Mouse (Mus musculus): ENCODE measurements around the gene Foxj2.

Gene Foxj2

DNA sequence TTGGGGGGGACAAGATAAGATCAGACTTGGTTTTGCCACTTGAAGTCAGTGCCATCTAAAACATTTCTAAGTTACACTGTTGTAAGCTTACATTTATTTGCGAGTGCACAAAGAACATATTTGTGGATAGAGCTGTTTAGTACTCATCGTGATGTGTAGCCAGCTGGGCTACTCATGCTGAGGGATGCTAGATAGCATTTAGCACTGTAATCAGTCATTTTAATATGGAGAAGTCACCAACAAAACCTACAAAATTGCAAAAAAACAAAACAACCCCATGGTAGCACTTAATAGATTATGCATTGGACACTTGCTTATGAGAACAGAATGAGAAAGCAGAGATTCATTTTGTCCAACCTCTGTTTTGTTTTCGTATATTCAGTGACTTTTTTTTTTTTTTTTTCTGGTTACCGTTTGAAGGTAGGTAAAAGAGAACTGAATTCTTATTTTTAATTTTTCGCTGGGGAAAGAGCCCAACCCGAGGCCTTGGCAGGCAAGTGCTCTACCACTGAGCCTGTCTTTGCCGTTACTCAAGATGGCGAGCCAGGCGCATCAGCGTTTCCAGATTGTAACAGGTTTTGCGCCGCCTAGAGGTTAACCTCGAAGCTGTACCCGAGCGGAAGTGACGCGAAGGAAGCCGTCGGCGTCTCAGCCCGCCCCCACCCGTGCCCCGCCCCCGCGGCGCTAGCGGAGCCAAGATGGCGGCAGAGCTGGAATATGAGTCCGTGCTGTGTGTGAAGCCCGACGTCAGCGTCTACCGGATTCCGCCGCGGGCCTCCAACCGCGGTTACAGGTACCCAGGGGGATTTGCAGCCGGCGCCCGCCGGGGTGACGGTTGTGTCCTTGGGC is 54.4 kb downstream of the Foxj2 start, which contains the start of gene Necap1:
Gene Necap1, plus strand, starts transcription at position 604 of the 849 bp plus-strand sequence.
- in situ Hi-C loops (cut with MboI) = loop anchor here (5.0 kb wide), 1 partner anchor 62 kb away; no protein-coding TSS in a partner anchor

DNA sequence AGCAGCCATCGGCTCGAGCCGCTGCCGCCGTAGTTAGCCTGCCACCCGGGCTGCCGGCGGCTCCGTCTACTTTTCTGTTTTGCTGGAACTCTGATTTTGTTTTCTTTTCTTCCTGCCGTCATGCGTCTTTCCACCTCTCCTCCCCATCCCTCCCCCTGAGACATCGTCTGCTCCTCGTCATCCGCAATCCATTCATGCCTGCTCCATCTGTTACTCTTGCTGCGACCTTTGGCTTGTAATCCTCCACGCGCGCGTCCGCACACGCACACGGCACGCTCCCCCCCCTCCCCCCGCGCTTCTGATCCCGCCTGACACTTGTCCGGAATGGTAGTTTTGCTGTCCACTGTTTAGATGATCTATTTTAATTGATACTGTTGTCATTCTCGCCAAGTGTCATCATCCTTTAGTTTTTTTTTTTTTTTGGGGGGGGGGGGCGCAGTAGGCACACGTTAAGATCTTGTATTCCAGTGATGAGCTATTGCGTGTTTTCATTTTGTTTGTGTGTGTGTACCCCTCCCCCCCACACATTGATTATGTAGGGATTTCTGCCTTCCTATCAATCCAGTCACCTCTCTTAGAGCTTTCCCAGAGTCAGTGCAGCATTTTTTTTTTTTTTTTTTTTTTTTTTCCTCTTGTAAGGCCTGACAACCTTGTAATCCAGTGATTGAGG is 55.1 kb downstream of the Foxj2 start:
- in situ Hi-C loops (cut with MboI) = loop anchor here (5.0 to 25.0 kb wide), 3 partner anchors 63 to 1512 kb away; no protein-coding TSS in a partner anchor

GRCm38 (mm10) chr6:122879141-122879735 is 59.5 kb downstream of the Foxj2 start:
- in situ Hi-C loops (cut with MboI) = loop anchor here (25.0 kb wide), 2 partner anchors 1383 to 1508 kb away; no protein-coding TSS in a partner anchor

DNA sequence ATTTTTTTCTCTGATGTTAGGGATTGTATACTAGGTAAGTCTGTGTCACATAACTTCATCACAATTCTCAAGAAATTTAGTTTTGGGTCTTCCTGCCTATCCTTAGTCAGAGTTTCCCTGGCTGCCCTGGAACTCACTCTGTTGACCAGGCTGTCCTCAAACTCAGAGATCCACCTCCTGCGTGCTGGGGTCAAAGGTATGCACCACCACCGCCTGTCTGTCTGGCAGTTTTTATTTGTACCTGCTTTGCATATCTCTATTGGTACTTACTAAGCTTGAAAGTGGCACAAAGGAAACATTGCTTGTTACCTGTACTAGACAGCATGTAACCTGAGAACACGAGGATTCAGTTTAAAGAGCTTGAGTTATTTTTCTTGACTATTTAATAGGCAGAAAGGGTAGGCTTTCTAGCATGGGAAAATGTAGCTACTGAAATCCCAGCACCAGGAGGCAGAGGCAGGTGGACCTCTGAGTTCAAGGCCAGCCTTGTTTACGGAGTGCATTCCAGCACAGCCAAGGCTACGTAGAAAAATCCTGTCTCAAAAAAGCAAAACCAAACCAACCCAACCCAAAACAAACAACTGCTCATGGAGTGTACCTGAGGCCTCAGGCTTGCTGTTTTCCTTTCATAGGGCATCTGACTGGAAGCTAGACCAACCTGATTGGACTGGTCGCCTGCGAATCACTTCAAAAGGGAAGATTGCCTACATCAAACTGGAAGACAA is 60.2 kb downstream of the Foxj2 start:
- in situ Hi-C loops (cut with MboI) = loop anchor here (25.0 kb wide), 2 partner anchors 1382 to 1507 kb away; no protein-coding TSS in a partner anchor

DNA sequence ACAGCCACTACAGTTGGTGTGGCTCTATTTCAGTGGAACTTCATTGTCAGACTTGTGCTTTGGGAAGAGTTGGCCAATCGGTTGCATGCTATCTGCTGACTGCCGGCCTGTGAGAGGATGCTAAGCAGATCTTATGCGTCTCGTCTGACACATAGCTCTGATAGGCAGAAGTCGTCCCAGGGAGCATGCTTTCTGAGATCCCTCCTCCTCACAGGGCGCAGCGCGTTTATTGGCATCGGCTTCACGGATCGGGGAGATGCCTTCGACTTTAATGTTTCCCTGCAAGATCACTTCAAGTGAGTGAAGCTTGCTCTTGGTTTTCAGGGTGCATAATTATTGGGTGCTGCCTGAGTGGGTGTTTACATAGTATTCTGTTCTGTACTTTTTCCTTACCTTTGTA is 61.6 kb downstream of the Foxj2 start:
- in situ Hi-C loops (cut with MboI) = loop anchor here (25.0 kb wide), 2 partner anchors 1381 to 1506 kb away; no protein-coding TSS in a partner anchor

GRCm38 (mm10) chr6:122883603-122884002 is 63.9 kb downstream of the Foxj2 start:
- in situ Hi-C loops (cut with MboI) = loop anchor here (25.0 kb wide), 2 partner anchors 1379 to 1504 kb away; no protein-coding TSS in a partner anchor

DNA sequence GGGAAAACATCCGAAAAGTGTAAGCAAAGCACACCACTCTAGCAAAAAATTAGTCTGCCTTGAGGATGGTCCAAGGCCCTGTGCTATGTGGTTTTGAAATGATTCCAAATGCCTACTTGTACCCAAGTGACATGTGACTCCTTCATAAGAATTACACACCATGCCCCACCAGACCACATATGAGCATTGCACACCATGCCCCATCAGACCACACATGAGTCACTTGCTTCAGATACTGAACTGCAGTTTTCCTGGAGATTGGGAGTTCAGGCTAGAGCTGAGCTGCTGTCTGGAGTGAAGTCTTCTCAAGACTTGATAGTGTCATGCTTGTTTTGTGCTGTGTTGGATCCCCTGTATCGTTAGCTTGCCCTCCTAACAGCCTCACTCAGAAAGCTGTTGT is 69.9 kb downstream of the Foxj2 start:
- in situ Hi-C loops (cut with MboI) = loop anchor here (25.0 kb wide), 2 partner anchors 1373 to 1498 kb away; no protein-coding TSS in a partner anchor

DNA sequence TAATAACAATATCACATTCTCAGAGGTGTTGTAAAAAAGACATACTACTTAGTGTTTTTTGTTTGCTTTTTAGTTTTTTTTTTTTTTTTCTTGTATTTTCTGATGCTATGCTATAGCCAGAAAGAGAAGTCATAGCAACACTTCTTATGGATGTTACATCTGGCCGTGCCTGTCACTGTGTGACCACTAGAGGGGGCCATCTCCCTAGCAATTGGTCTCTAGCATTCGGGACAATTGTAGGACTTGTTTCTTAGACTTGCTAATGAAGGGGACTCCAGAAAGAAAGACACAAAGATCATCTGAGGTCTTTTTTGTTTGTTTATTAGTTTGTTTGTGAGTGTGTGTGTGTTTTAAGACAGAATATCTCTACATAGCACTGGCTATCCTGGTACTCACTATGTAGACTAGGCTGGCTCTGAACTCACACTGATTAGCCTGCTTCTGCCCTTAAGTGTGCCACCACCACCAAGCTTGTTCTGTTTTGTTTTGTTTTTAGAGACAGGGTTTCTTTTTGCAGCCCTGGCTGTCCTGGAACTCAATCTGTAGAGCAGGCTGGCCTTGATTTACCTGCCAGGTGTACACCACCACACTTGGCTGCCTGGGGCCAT is 72.8 kb downstream of the Foxj2 start:
- in situ Hi-C loops (cut with MboI) = loop anchor here (25.0 kb wide), 2 partner anchors 1370 to 1495 kb away; no protein-coding TSS in a partner anchor
